Mouse (Mus musculus): ENCODE measurements around the gene Camta2. TPM values are rescaled to one million over a fixed set of nuclear protein-coding genes. Genes with fewer than 3 reads are reported as not detected.

The Camta2 gene
- polyA plus RNA-seq (2012; rRNA removed): 19.0 and 22.5 TPM in 2 replicates

GRCm38 (mm10) chr11:70687601-70688199 is at the start of gene Camta2:
Gene Camta2 (minus strand): TSS chr11:70688105.

DNA sequence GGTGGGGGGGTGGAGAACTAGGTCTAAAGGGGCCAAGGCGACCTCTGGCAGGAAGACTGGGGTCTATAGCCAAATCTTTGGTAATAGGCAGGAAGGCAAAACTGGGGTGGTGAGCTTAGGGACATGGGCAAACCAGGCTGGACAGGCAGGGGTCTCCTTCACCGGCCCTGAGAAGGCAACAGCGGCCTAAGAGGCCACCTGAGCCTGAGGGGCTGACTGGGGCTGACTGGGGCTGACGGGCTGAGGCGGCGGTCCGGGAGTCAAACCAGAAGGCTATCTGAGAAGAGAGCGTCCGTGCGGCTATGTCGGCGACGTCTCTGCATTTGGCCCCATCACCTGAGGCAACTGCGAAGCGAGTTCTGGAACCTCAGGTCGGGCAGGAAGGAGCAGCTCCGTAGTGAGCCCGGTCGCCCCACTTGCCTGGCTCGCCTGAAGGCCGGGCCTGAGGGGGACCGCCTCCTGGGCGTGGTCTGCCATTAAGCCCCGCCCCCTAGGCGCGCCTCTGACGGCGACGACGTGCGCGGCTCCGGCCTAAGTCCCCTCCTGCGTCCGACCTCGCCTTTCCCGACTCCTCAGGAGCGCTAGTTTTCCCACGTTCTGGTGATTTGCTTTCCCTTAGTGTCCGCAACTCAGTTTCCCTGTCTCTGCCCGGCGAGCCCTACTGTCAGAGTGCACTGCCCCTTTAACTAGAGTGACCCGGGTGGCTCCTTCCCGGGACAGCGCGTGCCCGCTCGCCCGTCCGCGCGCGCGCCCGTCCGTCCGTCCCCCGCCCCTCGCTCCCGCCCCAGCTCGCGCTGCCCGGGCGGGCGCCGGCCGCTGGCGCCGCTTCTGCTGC is 12.0 kb upstream of the Camta2 start, which contains the start of the genes Inca1 and Kif1c:
Gene Inca1, minus strand, starts transcription at position 434 of the 835 bp plus-strand sequence.
Gene Kif1c, plus strand, starts transcription at position 827 of the 835 bp plus-strand sequence.

GRCm38 (mm10) chr11:70668771-70669505 is 19.0 kb downstream of the Camta2 start, which contains the start of gene Spag7:
Gene Spag7 (minus strand): TSS chr11:70669416.

GRCm38 (mm10) chr11:70656964-70657363 is 30.9 kb downstream of the Camta2 start, which contains the start of gene Eno3:
Gene Eno3 (plus strand): TSS chr11:70657202.

DNA sequence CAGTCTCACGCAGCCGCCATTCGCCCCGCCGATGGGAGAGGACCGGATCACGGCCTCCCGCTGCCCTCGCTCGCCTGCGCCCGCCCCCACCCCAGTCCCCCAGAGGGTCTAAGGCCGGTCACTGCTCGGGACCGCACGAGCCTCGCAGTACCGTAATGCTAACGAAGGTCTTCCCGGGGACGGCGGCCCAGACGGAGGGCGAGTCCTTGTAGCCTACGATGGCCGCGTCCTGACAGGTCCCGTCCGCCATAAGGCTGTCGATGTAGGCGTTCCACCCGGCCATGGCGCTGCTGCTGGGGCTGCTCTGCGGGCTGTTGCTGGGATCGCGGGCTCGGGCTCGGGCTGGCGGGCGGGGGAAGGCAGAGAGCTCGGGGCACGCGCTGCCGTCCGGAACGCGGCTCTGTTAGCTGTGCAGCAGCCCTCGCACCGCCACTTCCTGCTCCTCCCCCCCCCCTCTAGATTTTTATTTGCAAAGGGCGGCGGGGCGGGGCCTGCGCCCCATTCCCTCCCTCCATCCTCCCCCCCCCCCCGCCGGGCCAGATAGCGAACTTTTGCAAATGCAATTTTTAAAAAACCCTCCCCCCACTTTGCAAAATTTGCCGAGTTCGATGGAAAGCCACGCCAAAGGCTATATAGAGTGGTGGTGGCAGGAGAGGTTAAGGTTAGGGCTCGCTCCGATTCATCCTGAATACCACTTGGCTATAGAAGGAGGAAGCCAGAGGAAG is 33.5 kb downstream of the Camta2 start, which contains the start of gene Pfn1:
Gene Pfn1, minus strand, starts transcription at position 447 of the 725 bp plus-strand sequence.

DNA sequence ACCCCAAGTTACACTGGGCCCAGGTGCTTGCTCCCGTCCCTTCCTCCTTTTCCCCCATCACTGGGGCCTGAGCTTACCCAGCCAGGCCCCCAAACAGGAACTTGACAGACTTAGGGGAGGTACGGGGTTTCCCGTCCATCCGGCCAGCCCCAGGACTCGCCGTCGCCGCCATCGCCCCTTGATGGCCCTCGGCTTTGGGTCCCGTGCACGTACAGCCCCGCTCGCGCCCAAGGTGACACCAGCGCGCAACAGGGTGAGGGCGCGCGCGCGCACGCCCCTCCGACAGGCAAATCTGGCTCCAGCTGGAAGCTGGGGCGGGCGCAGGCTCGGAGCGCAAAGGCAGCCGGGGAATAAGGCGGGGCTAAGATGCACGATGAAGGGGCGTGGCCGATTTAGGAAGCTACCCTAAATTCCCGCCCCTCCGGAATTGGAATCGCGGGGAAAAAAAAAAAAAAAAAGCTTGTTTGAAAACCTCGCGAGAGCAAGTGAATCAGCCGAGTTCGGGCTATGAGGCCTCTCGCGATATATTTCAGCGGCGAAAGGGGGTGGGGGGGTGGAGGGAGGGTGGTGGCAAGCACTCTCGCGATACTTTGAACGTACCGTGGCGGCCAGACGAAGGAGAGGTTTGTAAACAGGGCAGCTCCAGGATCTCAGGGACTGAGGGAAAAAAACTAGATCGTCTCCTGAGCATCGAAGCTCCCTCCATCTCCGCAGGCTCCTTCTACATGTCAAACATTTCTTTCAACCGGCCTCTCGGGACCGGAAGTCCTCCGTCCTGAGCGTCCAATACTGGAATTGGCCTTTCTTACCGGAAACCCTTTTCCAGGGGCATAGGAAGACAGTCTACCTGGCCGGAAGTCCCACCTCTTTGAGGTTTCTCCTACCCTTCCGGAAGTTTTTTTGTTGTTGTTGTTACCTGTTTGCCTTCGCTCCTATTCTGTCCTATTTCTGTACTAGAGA is 40.9 kb downstream of the Camta2 start, which contains the start of the genes Rnf167 and Slc25a11:
Gene Rnf167, plus strand, starts transcription at position 545 of the 960 bp plus-strand sequence.
Gene Slc25a11, minus strand, starts transcription at position 789 of the 960 bp plus-strand sequence.

GRCm38 (mm10) chr11:70638714-70639278 is 49.1 kb downstream of the Camta2 start, which contains the start of gene Gp1ba:
Gene Gp1ba (plus strand): TSS chr11:70639122.

Other genes with a start within 250 kb of the Camta2 start
- gene Med11, start 236.2 kb downstream of the Camta2 start, polyA plus RNA-seq (2012; rRNA removed): 40.6 and 42.1 TPM in 2 replicates
- 1.5 TPM in 2 replicates for gene Zmynd15, start 228.7 kb downstream of the Camta2 start, polyA plus RNA-seq (2012; rRNA removed)
- 3.5 and 5.7 TPM in 2 replicates for gene Cxcl16, start 228.1 kb downstream of the Camta2 start, polyA plus RNA-seq (2012; rRNA removed)
- gene Tm4sf5, start 182.9 kb downstream of the Camta2 start, polyA plus RNA-seq (2012; rRNA removed): 1.5 and 1.7 TPM in 2 replicates
- 0.15 and 0.31 TPM in 2 replicates for gene Vmo1, start 173.5 kb downstream of the Camta2 start, polyA plus RNA-seq (2012; rRNA removed)
- 0.09 TPM in 1 of 2 replicates, not detected in the other for gene Gltpd2, start 168.9 kb downstream of the Camta2 start, polyA plus RNA-seq (2012; rRNA removed)
- 513 and 515 TPM in 2 replicates for gene Psmb6, start 162.7 kb downstream of the Camta2 start, polyA plus RNA-seq (2012; rRNA removed)
- not detected in 2 replicates for gene Gm40193, start 155.2 kb downstream of the Camta2 start, polyA plus RNA-seq (2012; rRNA removed)
- gene Pld2, start 148.0 kb downstream of the Camta2 start, polyA plus RNA-seq (2012; rRNA removed): 16.6 and 22.4 TPM in 2 replicates
- gene Mink1, start 125.2 kb downstream of the Camta2 start, polyA plus RNA-seq (2012; rRNA removed): 89.5 and 96.5 TPM in 2 replicates
- not detected in 2 replicates for gene 4930544D05Rik, start 72.3 kb downstream of the Camta2 start, polyA plus RNA-seq (2012; rRNA removed)
- 0.14 and 0.19 TPM in 2 replicates for gene Chrne, start 68.9 kb downstream of the Camta2 start, polyA plus RNA-seq (2012; rRNA removed)
- 0.18 and 0.19 TPM in 2 replicates for gene Gp1ba, start 49.0 kb downstream of the Camta2 start, polyA plus RNA-seq (2012; rRNA removed)
- 103 and 104 TPM in 2 replicates for gene Rnf167, start 40.9 kb downstream of the Camta2 start, polyA plus RNA-seq (2012; rRNA removed)
- gene Slc25a11, start 40.6 kb downstream of the Camta2 start, polyA plus RNA-seq (2012; rRNA removed): 125 and 126 TPM in 2 replicates
- gene Pfn1, start 33.5 kb downstream of the Camta2 start, polyA plus RNA-seq (2012; rRNA removed): 401 and 499 TPM in 2 replicates
- gene Eno3, start 30.9 kb downstream of the Camta2 start, polyA plus RNA-seq (2012; rRNA removed): 31.2 and 39.5 TPM in 2 replicates
- 75.6 and 96.1 TPM in 2 replicates for gene Spag7, start 18.7 kb downstream of the Camta2 start, polyA plus RNA-seq (2012; rRNA removed)
- gene Inca1, start 12.1 kb upstream of the Camta2 start, polyA plus RNA-seq (2012; rRNA removed): 0.65 and 0.72 TPM in 2 replicates
- gene Kif1c, start 12.4 kb upstream of the Camta2 start, polyA plus RNA-seq (2012; rRNA removed): 19.6 and 25.0 TPM in 2 replicates
- gene Zfp3, start 76.1 kb upstream of the Camta2 start, polyA plus RNA-seq (2012; rRNA removed): 7.2 and 7.3 TPM in 2 replicates
- gene Scimp, start 124.5 kb upstream of the Camta2 start, polyA plus RNA-seq (2012; rRNA removed): 0.38 and 0.48 TPM in 2 replicates
- 24.1 and 24.6 TPM in 2 replicates for gene Rabep1, start 156.7 kb upstream of the Camta2 start, polyA plus RNA-seq (2012; rRNA removed)

Measured in central nervous system, embryonic 14 days (tissue).